Mouse (Mus musculus): ENCODE data around the gene Gm6367. TPM values are rescaled to one million over a fixed set of nuclear protein-coding genes. Genes with fewer than 3 reads are reported as not detected.
"Not testable (repeated sequence)": the region's sequence is repeated elsewhere in the genome, so short reads cannot be mapped to it uniquely, and the experiment has no call there.

Gene Gm6367
- polyA plus RNA-seq (2014; fragmentation: Nextera tagmentation; extraction: Ambion mirVana): not detected in 2 replicates

GRCm38 (mm10) chr5:94988326-94988725, at the start of gene Gm6367:
Gm6367 (plus strand) TSS chr5:94988626.
- not testable (repeated sequence) for ATAC-seq (ENCODE audit: low FRiP score, low TSS enrichment); H3K4me1 ChIP-seq (ENCODE audit: control insufficient read depth, insufficient read depth, low read length); H3K36me3 ChIP-seq (ENCODE audit: control insufficient read depth, insufficient read depth, low read length); H3K9ac ChIP-seq (replicated peaks; ENCODE audit: low read length); H3K27me3 ChIP-seq (ENCODE audit: control insufficient read depth, insufficient read depth, low read length); H3K4me3 ChIP-seq (replicated peaks; ENCODE audit: low read depth, low read length); H3K4me2 ChIP-seq (ENCODE audit: low read length); H3K27ac ChIP-seq (replicated peaks; ENCODE audit: low read depth, low read length); DNase-seq; H3K9me3 ChIP-seq (ENCODE audit: control insufficient read depth, low read length)
- WGBS: no CpG with 5 or more reads among the region's 2 CpGs

Other genes starting within 250 kb of the Gm6367 start
- gene Gm3183, start 123.2 kb upstream of the Gm6367 start, polyA plus RNA-seq (2014; fragmentation: Nextera tagmentation; extraction: Ambion mirVana): not detected in 2 replicates
- not detected in 2 replicates for gene Gm7942, start 118.3 kb downstream of the Gm6367 start, polyA plus RNA-seq (2014; fragmentation: Nextera tagmentation; extraction: Ambion mirVana)
- gene Gm16513, start 194.0 kb downstream of the Gm6367 start, polyA plus RNA-seq (2014; fragmentation: Nextera tagmentation; extraction: Ambion mirVana): not detected in 2 replicates

All from midbrain, embryonic 14.5 days (tissue).